Mouse (Mus musculus) gonadal fat pad, adult 2 months (tissue): Measurements from ENCODE around the gene Atp5j2. TPM values are rescaled to one million over a fixed set of nuclear protein-coding genes. Genes with fewer than 3 reads are reported as not detected.
"Not testable (repeated sequence)": the region's sequence is repeated elsewhere in the genome, so short reads cannot be mapped to it uniquely, and the experiment has no call there.

Source experiments
- DNase-seq: peaks from one replicate; pipeline ENCODE4 v3.0.0-alpha.2; 2012; ENCODE audit warnings: low read depth
- polyA plus RNA-seq: library from polyadenylated mRNA; depleted of rRNA; stranded (reverse); fragments of >200 nt; gene quantifications from 2 replicates; pipeline ENCODE4 v1.2.3, GENCODE M21; 2012; rRNA removed

The Atp5j2 gene
- polyA plus RNA-seq = 136 and 153 TPM in 2 replicates

DNA sequence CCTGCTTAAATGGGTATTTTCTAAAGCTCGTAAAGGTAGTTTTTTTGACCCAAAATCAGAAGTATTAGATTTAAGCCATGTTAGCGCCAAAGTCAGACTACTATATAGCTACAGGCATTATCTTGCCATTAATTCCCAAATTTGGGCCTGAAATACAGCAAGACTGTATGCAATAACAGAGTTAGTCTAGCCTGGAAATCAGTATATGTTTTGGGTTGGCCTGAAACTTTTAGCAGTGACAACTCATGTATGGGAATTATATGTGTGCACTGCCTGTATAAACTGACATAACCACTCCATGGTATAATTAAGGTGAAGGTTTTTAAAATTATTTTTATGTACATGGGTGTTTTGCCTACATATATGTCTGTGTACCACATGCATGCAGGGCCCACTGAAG is at the start of gene Atp5j2:
Gene Atp5j2, minus strand, starts transcription at position 101 of the 400 bp plus-strand sequence.
- DNase-seq = no peak

DNA sequence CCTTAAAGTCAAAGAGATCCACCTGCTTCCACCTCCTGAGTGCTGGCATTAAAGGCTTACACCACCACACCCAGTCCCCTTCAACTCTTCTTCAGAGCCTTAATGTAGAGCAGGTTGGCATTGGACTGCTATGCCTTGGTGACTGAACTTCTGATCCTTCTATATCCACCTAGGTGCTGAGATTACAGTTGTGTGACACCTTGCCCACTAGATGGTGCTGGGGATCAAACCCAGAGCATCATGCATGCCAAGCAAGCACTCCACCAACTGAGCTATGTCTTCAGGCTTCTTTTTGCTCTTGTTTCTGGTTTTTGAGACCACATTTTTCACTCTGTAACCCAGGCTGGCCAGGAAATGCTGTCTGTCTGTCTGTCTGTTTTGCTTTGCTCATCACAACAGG is 42.8 kb upstream of the Atp5j2 start:
- DNase-seq = no peak

DNA sequence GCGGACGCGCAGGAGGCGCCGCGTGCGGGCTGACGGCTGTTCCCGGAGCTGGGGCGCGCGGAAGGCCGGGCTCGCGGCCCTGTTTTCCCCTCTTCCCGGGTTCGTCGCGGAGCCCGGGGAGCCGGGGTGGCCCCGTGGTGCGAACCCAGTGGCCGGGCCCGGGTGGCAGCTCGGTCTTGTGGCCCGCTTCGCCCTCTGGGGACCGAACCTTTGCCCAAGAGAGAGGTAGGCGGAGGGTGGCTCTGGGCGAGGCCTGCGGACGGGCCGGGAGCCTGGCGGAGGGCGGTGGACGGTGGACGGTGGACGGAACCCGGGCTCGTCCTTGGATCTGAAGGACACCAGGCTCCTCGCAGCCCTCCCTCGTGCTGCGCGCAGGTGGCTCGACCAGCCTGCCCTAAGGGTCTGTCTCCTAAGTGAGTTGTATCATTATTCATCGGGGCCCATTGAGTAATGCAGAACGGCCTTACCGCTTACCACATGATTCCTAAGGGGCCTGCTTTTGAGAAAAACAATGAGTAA is 40.1 kb upstream of the Atp5j2 start:
- no peak for DNase-seq

DNA sequence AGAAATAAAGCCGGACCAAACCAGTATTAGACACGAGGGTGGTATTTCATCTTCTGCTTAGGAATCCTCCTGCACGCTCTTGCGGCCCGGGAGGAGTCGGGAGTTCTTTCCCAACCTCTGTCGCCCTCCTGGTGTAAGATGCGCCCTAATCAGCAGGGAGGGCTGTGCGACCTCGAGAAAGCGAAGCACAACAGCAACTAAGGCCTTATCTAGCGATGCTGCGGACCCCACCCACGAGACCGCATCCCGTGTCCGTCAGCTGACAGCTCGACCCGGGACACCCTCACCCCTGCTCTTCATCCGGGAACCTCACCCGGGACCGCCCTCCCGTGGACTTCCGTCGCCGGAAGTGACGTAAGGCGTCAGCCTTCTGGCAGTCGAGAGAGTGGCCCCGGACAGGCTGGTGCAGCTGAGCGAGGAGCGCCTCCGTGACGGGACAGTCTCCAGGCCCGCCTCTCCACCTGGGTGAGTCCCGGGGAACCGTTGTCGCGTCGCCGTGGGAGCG is 39.6 kb upstream of the Atp5j2 start, which contains the start of gene Zfp655:
Gene Zfp655, plus strand, starts transcription at position 349 of the 505 bp plus-strand sequence.
- DNase-seq = peak; percentile 56

DNA sequence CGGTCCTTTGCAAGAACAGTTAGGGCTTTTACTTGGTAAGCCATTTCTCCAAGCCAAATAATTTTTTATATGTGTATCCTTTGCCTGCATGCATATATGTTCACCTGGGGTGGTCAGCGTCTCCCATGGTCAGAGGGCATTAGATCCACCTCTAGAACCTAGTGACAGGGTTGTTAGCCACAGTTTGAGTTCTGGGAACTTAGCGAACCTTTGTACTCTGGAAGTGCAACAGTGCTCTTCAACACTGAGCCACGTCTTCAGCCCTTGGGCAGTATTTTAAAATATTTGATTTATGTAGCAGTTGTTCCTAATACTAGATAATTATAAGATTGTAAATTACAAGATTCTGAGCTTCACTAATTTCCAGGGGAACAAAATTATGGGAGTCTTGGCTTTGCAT is 38.8 kb upstream of the Atp5j2 start:
- DNase-seq = no peak

DNA sequence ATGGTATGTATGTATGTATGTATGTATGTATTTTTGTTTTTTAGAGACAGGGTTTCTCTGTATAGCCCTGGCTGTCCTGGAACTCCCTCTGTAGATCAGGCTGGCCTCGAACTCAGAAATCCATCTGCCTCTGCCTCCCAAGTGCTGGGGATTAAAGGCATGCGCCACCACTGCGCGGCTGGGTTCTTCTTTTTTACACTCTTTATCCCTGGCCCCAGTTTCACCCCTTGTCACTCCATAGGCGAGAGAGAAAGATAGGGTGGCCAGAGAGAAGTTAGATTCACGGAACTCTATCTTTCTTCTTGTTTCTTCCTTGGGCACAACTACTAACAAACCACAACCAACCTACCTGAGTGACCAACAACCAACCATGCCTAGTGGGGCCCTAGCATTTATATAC is 37.4 kb upstream of the Atp5j2 start:
- DNase-seq = not testable (repeated sequence)

DNA sequence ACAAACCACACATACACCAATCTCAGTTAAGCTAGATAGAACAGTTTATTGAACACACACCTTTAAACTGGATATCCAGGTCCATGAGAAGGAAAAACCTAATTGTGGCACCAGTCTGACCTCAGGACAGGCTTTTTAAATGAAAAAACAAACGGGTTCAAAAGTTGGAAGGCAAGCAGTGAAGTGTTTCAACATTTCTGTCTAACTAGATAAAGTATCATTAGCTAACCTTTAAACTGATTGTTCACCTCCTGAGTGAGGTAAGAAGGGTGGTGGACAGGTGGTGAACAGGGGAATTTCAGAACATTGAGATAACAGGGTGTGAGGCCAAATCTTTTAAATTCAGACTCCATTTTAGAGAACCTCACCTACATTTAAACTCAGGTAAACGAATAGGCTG is 34.6 kb upstream of the Atp5j2 start:
- no peak for DNase-seq

DNA sequence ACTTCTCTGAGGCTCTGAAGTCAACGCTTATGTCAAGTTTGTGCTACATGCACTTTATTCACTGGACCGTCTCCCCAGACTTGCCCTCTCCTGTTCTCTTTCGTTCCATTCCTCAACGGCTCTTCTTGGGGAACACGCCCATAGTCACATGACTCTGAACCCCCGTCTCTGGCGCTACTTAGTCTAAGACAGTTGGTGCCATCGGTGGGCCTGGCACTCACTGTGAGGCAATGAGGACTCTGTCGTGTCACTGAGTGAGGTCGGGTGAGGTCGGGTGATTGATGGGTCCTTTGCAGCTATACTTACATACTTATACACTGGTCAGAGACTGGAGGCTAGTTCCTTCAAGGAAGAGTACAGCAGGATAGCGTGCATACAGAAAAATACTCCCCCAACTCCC is 31.5 kb upstream of the Atp5j2 start:
- no peak for DNase-seq

DNA sequence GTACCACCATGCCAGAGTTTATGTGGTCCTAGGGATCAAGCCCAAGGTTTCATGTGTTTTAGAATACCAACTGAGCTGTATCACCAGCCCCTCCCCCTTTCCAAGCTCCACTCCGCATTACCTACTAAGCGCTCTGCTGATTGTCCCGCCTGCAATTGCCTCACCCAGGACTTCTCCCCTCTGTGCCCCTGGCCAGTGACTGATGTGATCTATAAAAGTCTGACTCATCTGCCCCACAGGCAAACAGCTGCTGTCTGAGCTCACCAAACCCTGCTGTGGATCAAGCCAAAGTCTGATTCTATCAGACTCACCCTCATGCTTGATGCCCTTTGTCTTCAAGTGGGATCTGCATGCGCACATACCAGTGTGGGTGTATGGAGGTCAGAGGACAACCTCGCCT is 31.0 kb upstream of the Atp5j2 start:
- peak; percentile 45 for DNase-seq

DNA sequence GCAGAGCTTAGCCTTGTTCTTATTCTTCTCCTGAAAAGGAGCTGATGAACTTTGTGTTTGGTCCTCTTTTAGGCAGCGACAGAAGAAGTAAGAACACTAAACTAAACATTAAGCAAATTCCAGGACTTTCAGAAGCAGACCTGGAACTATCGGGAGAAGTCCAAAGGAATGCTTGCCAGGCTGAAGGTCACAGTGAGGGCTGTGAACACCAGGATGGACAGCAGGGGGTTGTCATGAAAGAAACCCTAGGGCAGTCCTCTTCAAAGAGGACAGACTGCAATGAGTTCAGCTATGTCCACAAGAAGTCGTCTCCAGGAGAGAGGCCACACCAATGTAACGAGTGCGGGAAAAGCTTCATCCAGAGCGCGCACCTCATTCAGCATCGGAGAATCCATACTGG is 28.1 kb upstream of the Atp5j2 start:
- DNase-seq = no peak

DNA sequence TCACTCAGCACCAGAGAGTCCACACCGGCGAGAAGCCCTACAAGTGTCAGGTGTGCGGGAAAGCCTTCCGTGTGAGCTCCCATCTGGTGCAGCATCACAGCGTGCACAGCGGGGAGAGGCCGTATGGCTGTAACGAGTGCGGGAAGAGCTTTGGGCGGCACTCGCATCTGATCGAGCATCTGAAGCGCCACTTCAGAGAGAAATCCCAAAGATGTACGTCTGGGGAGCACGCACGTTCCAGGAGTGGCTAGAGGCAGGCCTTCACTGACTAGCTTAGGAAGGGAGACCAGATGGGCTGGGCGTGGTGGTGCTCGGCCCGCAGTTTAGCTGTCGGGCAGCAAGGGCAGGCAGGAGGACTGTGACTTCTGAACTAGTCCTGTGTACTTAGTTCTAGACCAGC is 26.8 kb upstream of the Atp5j2 start:
- no peak for DNase-seq

DNA sequence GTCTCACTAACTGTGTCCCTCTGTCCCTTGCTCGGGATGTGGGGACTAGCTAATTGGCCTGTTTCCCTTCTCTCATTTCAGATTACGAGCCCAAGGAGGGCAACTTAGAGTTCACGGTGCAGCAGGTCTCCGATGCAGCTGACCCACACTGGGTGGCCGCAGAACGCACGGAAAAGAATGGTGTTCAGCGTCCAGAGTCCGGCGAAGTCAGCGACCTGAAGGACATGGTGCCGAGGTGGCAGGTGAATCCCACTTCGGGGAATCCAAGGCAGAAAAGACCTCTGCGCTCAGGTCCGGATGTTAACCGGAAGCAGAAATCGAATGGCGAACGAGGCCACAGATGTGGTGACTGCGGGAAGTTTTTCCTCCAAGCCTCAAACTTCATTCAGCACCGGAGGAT is 26.3 kb upstream of the Atp5j2 start:
- DNase-seq = no peak

DNA sequence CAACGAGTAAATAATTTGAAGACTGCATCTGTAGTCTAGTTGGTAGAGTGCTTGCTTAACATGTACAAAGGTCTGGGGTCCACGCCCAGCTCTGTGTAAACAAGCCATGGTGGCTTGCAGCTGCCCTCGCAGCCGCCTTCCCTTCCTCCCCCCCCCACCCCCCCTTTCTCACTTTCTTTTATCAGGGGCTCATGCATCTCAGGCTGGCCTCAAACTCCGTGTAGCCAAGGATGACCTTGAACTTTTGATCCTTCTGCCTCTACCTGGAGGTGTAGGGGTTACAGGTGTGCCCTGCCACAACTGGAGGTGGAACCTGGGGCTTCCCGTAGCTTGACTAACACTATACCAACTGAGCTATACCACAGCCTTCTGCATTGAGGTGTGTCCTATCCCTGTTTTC is 25.9 kb upstream of the Atp5j2 start:
- DNase-seq = no peak

DNA sequence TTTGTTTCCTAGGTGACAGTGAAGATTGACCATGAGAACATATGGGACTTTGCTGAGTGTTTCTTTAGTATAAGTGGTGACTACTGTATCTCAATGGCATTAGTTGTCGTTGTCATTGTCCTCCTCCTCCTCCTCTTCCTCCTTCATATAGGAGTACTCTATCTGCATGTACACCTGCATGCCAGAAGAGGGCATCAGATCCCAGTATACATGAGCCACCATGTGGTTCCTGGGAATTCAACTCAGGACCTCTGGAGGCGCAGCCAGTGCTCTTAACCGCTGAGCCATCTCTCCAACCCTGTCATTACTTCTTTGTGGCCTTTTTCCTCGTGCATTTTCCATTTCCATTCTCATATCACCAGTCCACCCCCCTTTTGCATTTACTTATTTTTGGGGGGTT is 22.8 kb upstream of the Atp5j2 start:
- DNase-seq = no peak

DNA sequence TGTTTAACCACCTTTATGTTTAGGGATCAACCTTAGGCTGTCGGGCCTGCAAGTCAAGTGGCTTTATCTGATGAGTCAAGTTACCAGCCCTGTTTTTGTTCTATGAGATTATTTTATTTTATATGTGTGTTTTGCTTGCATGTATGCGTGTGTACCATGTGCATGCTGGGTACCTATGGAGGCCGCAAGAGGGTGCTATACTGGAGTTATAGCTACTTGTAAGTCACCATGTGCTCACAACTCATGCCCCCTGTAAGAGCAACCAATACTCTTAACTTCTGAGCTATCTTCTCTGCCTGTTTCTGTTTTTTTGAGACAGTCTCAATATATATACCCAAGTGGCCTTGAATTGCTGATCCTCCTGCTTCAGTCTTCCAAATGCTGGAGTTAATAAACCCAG is 21.6 kb upstream of the Atp5j2 start:
- DNase-seq = no peak

DNA sequence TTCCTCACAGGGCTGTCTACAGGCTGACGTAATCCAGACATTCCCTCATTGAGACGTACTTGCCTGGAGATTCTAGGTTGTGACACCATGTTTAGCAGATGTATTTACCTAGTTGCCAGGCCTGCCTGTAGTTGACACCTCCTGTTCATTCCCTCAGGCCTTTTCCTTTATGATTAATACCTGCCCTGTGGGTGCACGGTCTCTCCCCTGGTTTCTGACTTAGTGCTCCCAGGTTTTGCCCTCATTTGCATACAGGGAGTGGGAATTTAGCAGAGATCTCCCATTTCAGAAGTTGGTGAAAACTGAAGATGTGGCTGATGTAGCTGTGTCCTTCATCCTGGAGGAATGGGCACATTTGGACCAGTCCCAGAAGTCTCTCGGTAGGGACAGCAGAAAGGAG is 20.4 kb upstream of the Atp5j2 start:
- no peak for DNase-seq

DNA sequence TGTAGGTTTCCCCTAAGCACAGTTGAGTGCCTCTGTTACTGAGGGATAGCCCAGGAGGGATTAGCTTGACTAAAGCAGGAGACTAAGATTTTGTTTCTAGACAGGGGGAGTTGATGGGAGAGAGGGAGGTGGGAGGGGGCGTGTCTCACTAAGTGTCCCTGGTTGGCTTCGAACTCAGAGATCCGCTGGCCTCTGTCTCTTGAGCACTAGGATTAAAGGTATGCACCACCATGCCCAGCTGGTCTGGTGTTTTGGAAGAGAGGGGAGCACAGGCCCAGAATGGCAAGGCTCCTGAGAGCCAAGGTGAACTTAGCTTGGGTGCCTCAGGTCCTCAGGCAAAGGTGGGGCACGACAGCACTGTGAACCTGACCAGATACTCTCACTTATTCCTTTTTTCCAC is 19.5 kb upstream of the Atp5j2 start:
- DNase-seq = no peak

DNA sequence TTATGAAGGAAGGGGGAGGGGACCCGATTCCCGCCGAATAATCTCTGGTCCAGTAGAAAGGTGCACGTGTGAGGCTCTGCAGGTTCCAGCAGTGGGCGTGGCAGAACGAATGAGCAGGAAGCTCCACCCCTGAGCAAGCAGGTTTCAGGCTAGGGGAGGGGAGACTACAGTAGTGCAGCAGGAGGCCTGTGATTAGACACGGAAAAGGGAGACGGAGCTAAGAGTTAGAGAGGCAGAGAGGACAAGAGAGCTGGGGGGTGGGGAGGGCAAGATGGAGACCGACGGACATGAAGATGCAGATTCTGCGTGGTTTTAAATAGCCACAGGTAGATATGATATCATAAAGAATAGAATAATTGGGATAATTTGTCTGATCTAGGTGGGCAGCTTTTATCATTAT is 16.5 kb upstream of the Atp5j2 start:
- DNase-seq = not testable (repeated sequence)

DNA sequence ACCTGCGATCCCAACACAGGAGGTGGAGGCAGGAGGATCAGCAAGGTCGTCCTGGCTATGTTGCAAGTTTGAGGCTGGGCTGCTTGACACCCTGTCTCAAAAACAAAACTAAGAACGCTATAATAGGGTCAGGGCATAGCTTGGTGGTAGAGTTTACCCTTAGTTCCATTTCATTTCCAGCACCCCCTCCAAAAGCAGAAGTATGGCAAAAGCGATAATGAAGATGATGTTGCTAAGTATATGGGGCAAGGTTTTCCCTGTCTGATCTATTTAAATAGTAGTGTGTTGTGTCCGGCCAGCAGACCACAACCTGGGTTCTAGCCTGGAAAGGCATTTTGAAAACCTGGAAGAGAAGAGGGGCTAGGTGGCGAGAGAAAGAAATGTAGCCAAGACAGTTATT is 16.1 kb upstream of the Atp5j2 start:
- no peak for DNase-seq

DNA sequence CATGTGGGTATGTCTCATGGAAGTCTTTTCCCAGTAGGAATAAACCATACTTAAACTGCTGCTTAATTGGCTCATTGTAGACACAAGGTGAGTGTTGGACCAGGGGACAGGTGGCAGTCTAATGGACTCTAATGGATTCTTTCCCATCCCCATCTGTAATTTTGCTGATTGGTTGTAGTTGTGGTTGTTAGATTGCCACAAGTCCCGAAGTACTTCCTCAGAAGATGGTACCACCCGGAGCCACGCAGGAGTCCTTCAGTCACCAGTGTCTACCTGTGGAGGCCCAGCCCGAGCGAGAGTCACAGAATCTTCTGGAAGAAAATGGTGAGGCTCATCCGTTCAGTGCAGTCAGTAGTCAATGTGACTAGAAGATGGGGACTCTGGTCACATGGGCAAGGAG is 15.5 kb upstream of the Atp5j2 start:
- DNase-seq = no peak

DNA sequence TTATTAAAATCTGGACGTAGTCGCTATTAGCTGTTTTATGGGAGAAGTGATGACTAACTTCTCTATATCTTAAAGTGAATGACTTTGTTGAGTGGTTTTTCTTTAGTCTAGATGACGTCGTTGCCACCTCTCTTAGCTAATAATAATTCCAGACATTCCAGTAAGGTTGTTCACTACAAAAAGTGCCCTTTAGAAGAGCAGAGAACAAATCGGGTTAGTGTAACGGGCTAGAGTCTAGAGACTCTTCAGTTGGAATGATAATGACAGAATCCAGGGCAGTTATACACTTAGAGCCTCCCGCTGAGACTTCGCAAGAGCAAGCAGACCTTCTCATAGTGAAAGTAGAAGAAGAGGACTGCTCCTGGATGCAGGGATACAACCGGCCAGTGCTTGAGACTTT is 13.2 kb upstream of the Atp5j2 start:
- no peak for DNase-seq

DNA sequence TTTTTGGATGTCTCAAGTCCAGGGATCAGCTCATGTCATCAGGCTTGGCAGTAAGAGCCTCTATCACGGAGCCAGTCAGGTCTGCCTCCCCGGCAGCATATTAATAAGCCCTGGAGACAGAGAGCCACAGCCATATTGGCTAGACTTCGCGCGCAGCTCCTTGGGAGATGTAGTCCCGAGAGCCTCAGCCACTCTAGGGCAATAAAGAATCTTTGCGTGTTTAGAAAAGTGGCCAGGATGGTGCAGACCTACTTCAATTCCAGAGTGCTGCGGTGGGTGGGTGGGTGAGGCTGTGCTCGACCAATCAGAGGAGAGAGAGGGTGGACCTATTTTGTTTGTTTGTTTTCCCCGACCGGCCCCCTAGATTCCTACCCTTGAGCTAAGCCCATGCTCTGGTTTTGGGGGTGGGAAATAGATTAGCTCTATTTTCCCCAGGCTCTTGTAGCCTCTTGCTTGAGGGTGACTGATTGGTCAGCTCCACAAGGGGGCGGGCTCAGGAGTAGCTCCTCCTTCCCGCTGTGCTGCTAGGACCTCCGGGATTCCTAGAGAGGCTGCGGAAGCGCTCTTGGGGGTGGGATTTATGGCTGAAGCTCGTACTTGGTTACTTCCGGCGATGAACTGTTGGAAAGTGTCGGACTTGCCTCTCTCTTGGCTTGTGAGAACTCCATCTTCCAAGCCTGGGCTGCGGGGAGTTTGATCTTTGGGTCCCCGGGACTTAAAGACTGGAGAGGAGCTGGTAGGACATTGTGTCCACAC is 12.3 kb upstream of the Atp5j2 start, which contains the start of gene Zkscan5:
Gene Zkscan5, plus strand, starts transcription at position 627 of the 756 bp plus-strand sequence.
- peak; percentile 76 for DNase-seq

DNA sequence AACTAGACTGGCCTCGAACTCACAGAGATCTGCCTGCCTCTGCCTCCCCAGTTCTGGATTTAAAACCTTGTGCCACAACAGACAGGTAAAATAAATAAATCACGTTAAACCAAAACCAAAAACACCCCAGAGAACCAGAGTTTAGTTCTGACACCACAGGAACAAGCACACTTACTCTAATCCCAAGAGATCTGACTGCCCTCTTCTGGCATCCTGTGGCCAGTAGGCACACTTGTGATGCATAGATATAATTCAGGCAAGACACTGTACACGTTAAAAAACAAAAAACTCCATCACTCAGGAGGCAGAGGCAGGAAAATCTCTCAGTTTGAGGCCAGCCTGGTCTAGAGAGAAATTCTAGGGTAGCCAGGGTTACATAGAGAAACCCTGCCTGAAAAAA is 10.6 kb upstream of the Atp5j2 start:
- no peak for DNase-seq
